Mouse (Mus musculus) heart, postnatal 0 days (tissue): ENCODE measurements around the gene Ube2e1.

ENCODE experiments used
- CTCF ChIP-seq: IDR thresholded peaks from 2 replicates; pipeline ENCODE4 v1.5.1; 2016; ENCODE audit warnings: antibody characterized with exemption, control low read depth, low read depth
- EP300 ChIP-seq: IDR thresholded peaks from 2 replicates; pipeline ENCODE4 v1.6.1; 2016; ENCODE audit warnings: antibody characterized with exemption, low read depth

GRCm38 (mm10) chr14:18353525-18353924 lies 21.9 kb upstream of the Ube2e1 start:
- TF ChIP-seq CTCF (peak; percentile 11; the same call in 1 of the 2 replicates), EP300 (no peak)
